Mouse (Mus musculus): Measurements from ENCODE around the gene Fcna.

GRCm38 (mm10) chr2:25676486-25676885 lies 48.7 kb upstream of the Fcna start, which contains the start of gene Lcn6:
- TF ChIP-seq CTCF (IDR thresholded peaks at IDR 0.05; ENCODE audit: low read depth) (no peak), EP300 (optimal IDR thresholded peaks at IDR 0.05) (no peak)
